Mouse (Mus musculus) cerebellum, adult 2 months (tissue): ENCODE data around the gene Gemin7.

Source experiments
- CTCF ChIP-seq: fragments of 200-500 bp; IDR thresholded peaks from 2 replicates; pipeline ENCODE4 v1.5.1; 2011; ENCODE audit warnings: low read depth, mild to moderate bottlenecking, control low read depth, low read length, moderate library complexity, borderline replicate concordance; ENCODE audit not compliant: insufficient read depth
- POLR2A ChIP-seq: fragments of 200-500 bp; IDR thresholded peaks from 2 replicates; pipeline ENCODE4 v1.6.1; 2011; ENCODE audit warnings: low read length, control low read depth, borderline replicate concordance; ENCODE audit not compliant: insufficient read depth

GRCm38 (mm10) chr7:19547344-19547969 is 29.9 kb downstream of the Gemin7 start:
- TF ChIP-seq CTCF (no peak), POLR2A (no peak)
